Mouse (Mus musculus) CH12.LX (cell line): ENCODE results near the gene Mtnr1b. TPM values are rescaled to one million over a fixed set of nuclear protein-coding genes. Genes with fewer than 3 reads are reported as not detected.

Experiments used
- DNase-seq: peaks from one replicate; pipeline ENCODE4 v3.0.0-alpha.2; 2013; ENCODE audit errors: extremely low read depth
- H3K27ac ChIP-seq: 2 replicates; pipeline ENCODE4 v1.5.1; 2012; ENCODE audit warnings: low read depth, mild to moderate bottlenecking, control low read depth, moderate library complexity; ENCODE audit not compliant: insufficient read depth
- H3K27me3 ChIP-seq: replicated peaks from 2 replicates; pipeline ENCODE3; 2012; ENCODE audit warnings: inconsistent platforms
- H3K36me3 ChIP-seq, 2 experiments: replicated peaks in 1 of 2; 2 replicates each; pipeline versions ENCODE3 to v1.6.1; 2012; ENCODE audit warnings: inconsistent platforms in 1 of 2, low read length in 1 of 2, mild to moderate bottlenecking in 1 of 2, mixed read lengths in 1 of 2, moderate library complexity in 1 of 2; ENCODE audit not compliant: control insufficient read depth in 1 of 2, insufficient read depth in 1 of 2
- H3K4me1 ChIP-seq, 2 experiments: 2 replicates each; pipeline ENCODE4 v1.6.1; 2012; ENCODE audit warnings: inconsistent platforms in 1 of 2, moderate library complexity in 1 of 2; ENCODE audit not compliant: insufficient read depth in 2 of 2, control insufficient read depth in 1 of 2
- H3K4me2 ChIP-seq: 2 replicates; pipeline ENCODE4 v1.6.1; 2012; ENCODE audit warnings: low read depth, mild to moderate bottlenecking, control low read depth; ENCODE audit not compliant: poor library complexity, insufficient read depth, severe bottlenecking
- H3K4me3 ChIP-seq, 3 experiments: fragments of 150-350 bp in 1 of 3; sonication (generic) in 1 of 3; replicated peaks in 1 of 3; 2 replicates each; pipeline versions ENCODE3 to v1.5.1; 2011 to 2012; ENCODE audit warnings: low read depth in 2 of 3, low read length in 2 of 3, mild to moderate bottlenecking in 2 of 3, moderate library complexity in 2 of 3, control low read depth in 1 of 3, improper control_type of control experiment in 1 of 3, inconsistent platforms in 1 of 3, mixed read lengths in 1 of 3; ENCODE audit not compliant: poor library complexity in 1 of 3
- H3K79me2 ChIP-seq: replicated peaks from 2 replicates; pipeline ENCODE4 v1.6.1; 2012; ENCODE audit warnings: mild to moderate bottlenecking, moderate library complexity; ENCODE audit not compliant: control insufficient read depth, poor library complexity, insufficient read depth, severe bottlenecking; ENCODE audit errors: extremely low read depth
- H3K9ac ChIP-seq: 2 replicates; pipeline ENCODE4 v1.6.1; 2012; ENCODE audit warnings: low read depth, mild to moderate bottlenecking, control low read depth, moderate library complexity; ENCODE audit not compliant: insufficient read depth
- H3K9me3 ChIP-seq: replicated peaks from 2 replicates; pipeline ENCODE3; 2012; ENCODE audit warnings: low read length, inconsistent platforms, mixed read lengths
- BHLHE40 ChIP-seq: IDR thresholded peaks from 2 replicates; pipeline ENCODE4 v1.6.1; 2011; ENCODE audit warnings: mild to moderate bottlenecking, low read depth, low read length, improper control_type of control experiment
- ELF1 ChIP-seq: IDR thresholded peaks from 2 replicates; pipeline ENCODE4 v1.6.1; 2014; ENCODE audit warnings: low read depth, mild to moderate bottlenecking, inconsistent platforms, low read length, improper control_type of control experiment
- ETS1 ChIP-seq: conservative IDR thresholded peaks from 2 replicates; pipeline ENCODE4 v1.6.1; 2012; ENCODE audit warnings: low read depth, mild to moderate bottlenecking, inconsistent platforms, low read length, improper control_type of control experiment, moderate library complexity
- HCFC1 ChIP-seq: IDR thresholded peaks from 2 replicates; pipeline ENCODE4 v1.6.1; 2012; ENCODE audit warnings: low read depth, mild to moderate bottlenecking, inconsistent platforms, low read length, improper control_type of control experiment
- IRF4 ChIP-seq: IDR thresholded peaks from 2 replicates; pipeline ENCODE4 v1.6.1; 2014; ENCODE audit warnings: low read depth, mild to moderate bottlenecking, inconsistent platforms, low read length, improper control_type of control experiment
- JUND ChIP-seq: conservative IDR thresholded peaks from 2 replicates; pipeline ENCODE4 v1.6.1; 2011; ENCODE audit warnings: low read depth, low read length, improper control_type of control experiment
- MAX ChIP-seq: IDR thresholded peaks from 2 replicates; pipeline ENCODE4 v1.6.1; 2011; ENCODE audit warnings: low read length, improper control_type of control experiment
- MAZ ChIP-seq: IDR thresholded peaks from 2 replicates; pipeline ENCODE4 v1.6.1; 2012; ENCODE audit warnings: low read depth, mild to moderate bottlenecking, inconsistent platforms, low read length, improper control_type of control experiment, moderate library complexity
- MEF2A ChIP-seq: IDR thresholded peaks from 2 replicates; pipeline ENCODE4 v1.6.1; 2014; ENCODE audit warnings: low read depth, mild to moderate bottlenecking, inconsistent platforms, low read length, improper control_type of control experiment, borderline replicate concordance
- MXI1 ChIP-seq: IDR thresholded peaks from 2 replicates; pipeline ENCODE4 v1.6.1; 2011; ENCODE audit warnings: mild to moderate bottlenecking, low read depth, low read length, improper control_type of control experiment
- MYC ChIP-seq: IDR thresholded peaks from 2 replicates; pipeline ENCODE4 v1.6.1; 2011; ENCODE audit warnings: low read depth, mild to moderate bottlenecking, improper control_type of control experiment, low read length
- NELFE ChIP-seq: IDR thresholded peaks from 2 replicates; pipeline ENCODE4 v1.6.1; 2011; ENCODE audit warnings: low read depth, low read length, improper control_type of control experiment
- NRF1 ChIP-seq: IDR thresholded peaks from 2 replicates; pipeline ENCODE4 v1.6.1; 2014; ENCODE audit warnings: low read depth, mild to moderate bottlenecking, inconsistent platforms, low read length, improper control_type of control experiment, moderate library complexity
- RCOR1 ChIP-seq: conservative IDR thresholded peaks from 2 replicates; pipeline ENCODE4 v1.6.1; 2012; ENCODE audit warnings: low read depth, mild to moderate bottlenecking, inconsistent platforms, low read length, improper control_type of control experiment
- SIN3A ChIP-seq: IDR thresholded peaks from 2 replicates; pipeline ENCODE4 v1.6.1; 2012; ENCODE audit warnings: low read length, improper control_type of control experiment, inconsistent platforms
- UBTF ChIP-seq: IDR thresholded peaks from 2 replicates; pipeline ENCODE4 v1.6.1; 2012; ENCODE audit warnings: low read depth, mild to moderate bottlenecking, inconsistent platforms, low read length, improper control_type of control experiment, moderate library complexity
- USF1 ChIP-seq: IDR thresholded peaks from 2 replicates; pipeline ENCODE4 v1.6.1; 2014; ENCODE audit warnings: low read depth, mild to moderate bottlenecking, inconsistent platforms, low read length, improper control_type of control experiment
- ZC3H11A ChIP-seq: IDR thresholded peaks from 2 replicates; pipeline ENCODE4 v1.6.1; 2012; ENCODE audit warnings: low read depth, mild to moderate bottlenecking, inconsistent platforms, low read length, improper control_type of control experiment
- ZMIZ1 ChIP-seq: IDR thresholded peaks from 2 replicates; pipeline ENCODE4 v1.6.1; 2012; ENCODE audit warnings: low read depth, mild to moderate bottlenecking, inconsistent platforms, low read length, improper control_type of control experiment
- dilution Hi-C: fragments of 300-500 bp; cut with MboI; formaldehyde crosslinking; loops from 2 replicates; pipeline ENCODE4 v1.14.3; 2020; ENCODE audit warnings: low sequenced_read_pairs; ENCODE audit not compliant: extremely low pct_unique_long_range_greater_than_20kb, extremely low pct_ligation_motif_present
- in situ Hi-C: fragments of 300-500 bp; cut with MboI; formaldehyde crosslinking; loops from 3 replicates; pipeline ENCODE4 v1.14.3; 2019; ENCODE audit warnings: low sequenced_read_pairs, low pct_ligation_motif_present, low pct_unique_long_range_greater_than_20kb, mixed read lengths
- polyA plus RNA-seq: library from polyadenylated mRNA; unstranded; fragments of >175 nt; gene quantifications from 2 replicates; pipeline ENCODE4 v1.2.1, GENCODE M21; 2012; ENCODE audit warnings: low read depth; ENCODE audit not compliant: insufficient read length
- total RNA-seq, 2 experiments: library from RNA; depleted of rRNA; stranded (reverse); fragments of 300-350 nt in 1 of 2; fragments of >200 nt in 1 of 2; gene quantifications; 2 replicates each; pipeline ENCODE4 v1.2.3; 2012 to 2014

Gene Mtnr1b
- total and polyA plus RNA-seq, 3 experiments, result not detected

DNA sequence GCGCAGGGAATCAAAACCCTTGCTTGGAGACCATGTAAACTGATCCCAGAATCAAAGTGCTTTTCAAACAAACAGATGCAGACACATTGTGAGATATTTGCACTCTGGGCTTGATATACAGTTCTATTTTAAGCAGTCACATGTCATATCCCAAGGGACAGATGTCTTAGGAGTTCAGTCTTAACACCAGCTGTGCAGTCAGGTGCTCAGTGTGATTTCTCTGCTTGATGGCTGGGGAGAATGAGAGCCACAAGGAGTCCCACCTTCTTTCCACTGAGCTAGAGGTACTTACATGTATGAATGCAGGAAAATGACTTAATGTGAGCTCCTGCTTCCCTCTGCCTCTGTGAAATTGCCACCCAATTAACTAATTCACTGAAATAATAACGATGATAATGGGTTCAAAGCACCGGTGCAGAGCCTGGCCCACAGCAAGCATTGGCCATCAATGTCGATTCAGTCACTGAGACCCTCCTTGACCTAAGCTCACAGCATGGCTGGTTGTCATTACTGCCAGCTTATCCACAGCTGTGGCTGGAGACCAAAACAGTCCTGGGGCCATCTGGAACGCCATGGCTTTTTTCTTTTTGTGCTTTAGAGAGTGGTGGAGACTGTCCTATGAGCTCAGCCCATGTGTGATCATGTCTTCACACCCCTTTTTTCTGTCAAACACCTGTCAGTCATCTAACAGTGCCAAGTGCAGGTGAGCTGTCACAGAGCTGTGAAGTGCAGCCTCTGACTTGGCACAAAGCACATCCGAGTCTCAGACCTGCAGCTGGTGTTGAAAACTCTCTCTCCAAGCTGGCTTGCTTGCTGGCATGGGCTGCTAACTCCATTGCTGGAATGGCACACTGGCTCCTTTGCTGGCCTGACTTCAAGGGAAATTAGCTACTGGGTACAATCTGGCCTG, 61.1 kb downstream of the Mtnr1b start:
- 0 out of 2 replicates have a peak, but pooled peaks have one; percentile 14 for TF ChIP-seq BHLHE40
- no peak for TF ChIP-seq MAX
- H3K4me3 ChIP-seq, result no peak overlapping the region
- peaks cover 0 to 8% of the 10 kb centered on the region in 2 experiments; a peak in 2 of 4 replicates for H3K4me1 ChIP-seq
- in situ Hi-C loops, result no loop called here
- H3K4me2 ChIP-seq, result no peak overlapping the region
- H3K36me3 ChIP-seq, result no peaks in the 10 kb centered on the region
- H3K9me3 ChIP-seq, result no peaks in the 10 kb centered on the region
- H3K27me3 ChIP-seq, result no peaks in the 10 kb centered on the region
- no peaks in the 10 kb centered on the region for H3K79me2 ChIP-seq
- no peak overlapping the region for H3K9ac ChIP-seq
- peak; percentile 7 for DNase-seq
- dilution Hi-C loops, result no loop called here
- H3K27ac ChIP-seq, result no peak overlapping the region

DNA sequence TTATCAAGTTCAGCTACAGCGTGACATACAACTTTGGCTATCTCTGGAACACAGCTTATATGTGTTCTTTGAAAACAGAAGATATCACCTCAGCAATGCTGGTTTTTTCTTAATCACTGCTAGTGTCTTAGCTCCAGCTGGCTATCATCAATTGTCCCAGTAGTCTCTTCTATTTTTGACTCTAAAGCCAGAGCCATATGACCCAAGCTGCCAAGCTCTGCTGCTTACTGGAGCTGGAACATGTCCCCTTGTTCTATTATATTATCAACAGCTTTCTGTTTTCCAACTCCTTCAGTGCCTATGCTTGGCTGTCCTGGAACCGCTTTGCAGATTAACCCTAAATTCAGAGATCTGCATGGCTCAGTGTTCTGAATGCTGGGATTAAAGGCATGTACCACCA, 70.1 kb downstream of the Mtnr1b start:
- no peaks in the 10 kb centered on the region for H3K79me2 ChIP-seq
- DNase-seq, result no peak
- in situ Hi-C loops, result loop anchor here (10.0 kb wide), 1 partner anchor 109 kb away; no protein-coding TSS in a partner anchor
- H3K9me3 ChIP-seq, result no peaks in the 10 kb centered on the region
- TF ChIP-seq USF1 (no peak), MEF2A (no peak), NELFE (no peak), IRF4 (no peak), SIN3A (no peak), HCFC1 (no peak), ZC3H11A (no peak), MYC (no peak), ETS1 (no peak), BHLHE40 (no peak), RCOR1 (no peak), MAZ (no peak), JUND (no peak), UBTF (no peak), ZMIZ1 (no peak), MXI1 (no peak), ELF1 (no peak), NRF1 (no peak)
- no peak overlapping the region for H3K27ac ChIP-seq
- no peaks in the 10 kb centered on the region for H3K36me3 ChIP-seq
- peaks cover 15 to 17% of the 10 kb centered on the region in 2 experiments; a peak in 3 of 4 replicates for H3K4me1 ChIP-seq
- H3K27me3 ChIP-seq, result no peaks in the 10 kb centered on the region
- H3K4me2 ChIP-seq, result no peak overlapping the region
- no peak overlapping the region for H3K4me3 ChIP-seq
- H3K9ac ChIP-seq, result no peak overlapping the region
- dilution Hi-C loops, result no loop called here
